Mouse (Mus musculus) brain, embryonic 18.5 days (tissue): ENCODE results near the gene Fcgbp.
"Not testable (repeated sequence)": the region's sequence is repeated elsewhere in the genome, so short reads cannot be mapped to it uniquely, and the experiment has no call there.

Experiments used
- DNase-seq: peaks from one replicate; pipeline ENCODE4 v3.0.0-alpha.2; 2012; ENCODE audit warnings: low read depth, low spot score

Gene Fcgbp

GRCm38 (mm10) chr7:28070531-28071298, at the start of gene Fcgbp:
Gene Fcgbp, plus strand, starts transcription at chr7:28071236.
- DNase-seq, result no peak

GRCm38 (mm10) chr7:28044524-28044923, 26.5 kb upstream of the Fcgbp start:
- no peak for DNase-seq

- peak; percentile 97 for DNase-seq
These were observed 21.3 kb upstream of the Fcgbp start, which contains the start of gene Psmc4 for GRCm38 (mm10) chr7:28049476-28050409. Gene Psmc4, minus strand, starts transcription at chr7:28050101.

GRCm38 (mm10) chr7:28050584-28050983, 20.5 kb upstream of the Fcgbp start:
- DNase-seq, result no peak

GRCm38 (mm10) chr7:28053046-28053930, 17.7 kb upstream of the Fcgbp start:
- DNase-seq, result no peak

- no peak for DNase-seq
These were observed 11.1 kb upstream of the Fcgbp start for GRCm38 (mm10) chr7:28059972-28060371.

GRCm38 (mm10) chr7:28068661-28069060, 2.4 kb upstream of the Fcgbp start:
- no peak for DNase-seq

- DNase-seq, result no peak
These were observed 1.4 kb upstream of the Fcgbp start for GRCm38 (mm10) chr7:28069546-28070172.

- DNase-seq, result peak; percentile 4
These were observed 13.2 kb downstream of the Fcgbp start for GRCm38 (mm10) chr7:28084215-28084614.

GRCm38 (mm10) chr7:28086236-28086635, 15.2 kb downstream of the Fcgbp start:
- DNase-seq, result no peak

GRCm38 (mm10) chr7:28093541-28093940, 22.5 kb downstream of the Fcgbp start:
- no peak for DNase-seq

- no peak for DNase-seq
These were observed 28.1 kb downstream of the Fcgbp start for GRCm38 (mm10) chr7:28099101-28099500.

- no peak for DNase-seq
These were observed 29.9 kb downstream of the Fcgbp start for GRCm38 (mm10) chr7:28100596-28101590.

- not testable (repeated sequence) for DNase-seq
These were observed 31.9 kb downstream of the Fcgbp start for GRCm38 (mm10) chr7:28102936-28103335.

GRCm38 (mm10) chr7:28104670-28105069, 33.6 kb downstream of the Fcgbp start:
- no peak for DNase-seq

GRCm38 (mm10) chr7:28106241-28106640, 35.2 kb downstream of the Fcgbp start:
- no peak for DNase-seq

- no peak for DNase-seq
These were observed 43.6 kb downstream of the Fcgbp start for GRCm38 (mm10) chr7:28114648-28115047.

GRCm38 (mm10) chr7:28129166-28129565, 58.1 kb downstream of the Fcgbp start, which contains the start of gene 9530053A07Rik:
Gene 9530053A07Rik, plus strand, starts transcription at chr7:28129466.
- no peak for DNase-seq

GRCm38 (mm10) chr7:28137613-28138012, 66.6 kb downstream of the Fcgbp start:
- DNase-seq, result no peak

GRCm38 (mm10) chr7:28148263-28148662, 77.2 kb downstream of the Fcgbp start:
- DNase-seq, result no peak
